Mouse (Mus musculus) embryonic facial prominence, embryonic 15.5 days (tissue): ENCODE data around the gene Zfp942. TPM values are rescaled to one million over a fixed set of nuclear protein-coding genes. Genes with fewer than 3 reads are reported as not detected.
"Not testable (repeated sequence)": the region's sequence is repeated elsewhere in the genome, so short reads cannot be mapped to it uniquely, and the experiment has no call there.

ENCODE experiments used
- ATAC-seq: fragments of 200-750 bp; cut with Nextera tagmentation; 2 replicates; pipeline ENCODE4 v1.8.0; 2017; ENCODE audit warnings: low read depth, moderate TSS enrichment; ENCODE audit not compliant: insufficient number of reproducible peaks, low FRiP score, low TSS enrichment
- H3K27ac ChIP-seq: fragments of 300-500 bp; sonication (generic); replicated peaks from 2 replicates; pipeline ENCODE4 v1.5.1; 2015; ENCODE audit warnings: mild to moderate bottlenecking, inconsistent platforms
- H3K27me3 ChIP-seq: fragments of 300-500 bp; sonication (generic); 2 replicates; pipeline ENCODE4 v1.6.1; 2015; ENCODE audit warnings: inconsistent platforms
- H3K36me3 ChIP-seq: fragments of 300-500 bp; sonication (generic); 2 replicates; pipeline ENCODE4 v1.6.1; 2015; ENCODE audit warnings: mild to moderate bottlenecking, inconsistent platforms
- H3K4me1 ChIP-seq: fragments of 300-500 bp; sonication (generic); 2 replicates; pipeline ENCODE4 v1.6.1; 2015; ENCODE audit warnings: inconsistent platforms
- H3K4me2 ChIP-seq: fragments of 300-500 bp; sonication (generic); replicated peaks from 2 replicates; pipeline ENCODE4 v1.6.1; 2015; ENCODE audit warnings: mild to moderate bottlenecking, inconsistent platforms
- H3K4me3 ChIP-seq: fragments of 300-500 bp; sonication (generic); replicated peaks from 2 replicates; pipeline ENCODE4 v1.5.1; 2015; ENCODE audit warnings: mild to moderate bottlenecking, inconsistent platforms
- H3K9ac ChIP-seq: fragments of 300-500 bp; sonication (generic); 2 replicates; pipeline ENCODE4 v1.6.1; 2015; ENCODE audit warnings: inconsistent platforms
- H3K9me3 ChIP-seq: fragments of 300-500 bp; sonication (generic); replicated peaks from 2 replicates; pipeline ENCODE4 v1.6.1; 2016; ENCODE audit warnings: inconsistent platforms
- WGBS: fragments of 180-500 bp; shearing (Covaris S2); methylation state at CpG from one replicate; pipeline ENCODE4 v1.1.7; 2015; 5-methylcytosine and 5-hydroxymethylcytosine counted together
- polyA plus RNA-seq: library from polyadenylated mRNA; unstranded; fragments of >200 nt; fragmentation: Nextera tagmentation; extraction: Ambion mirVana; gene quantifications from 2 replicates; pipeline ENCODE4 v1.2.1, GENCODE M21; 2015

The Zfp942 gene
- 18.4 and 20.1 TPM in 2 replicates for polyA plus RNA-seq

DNA sequence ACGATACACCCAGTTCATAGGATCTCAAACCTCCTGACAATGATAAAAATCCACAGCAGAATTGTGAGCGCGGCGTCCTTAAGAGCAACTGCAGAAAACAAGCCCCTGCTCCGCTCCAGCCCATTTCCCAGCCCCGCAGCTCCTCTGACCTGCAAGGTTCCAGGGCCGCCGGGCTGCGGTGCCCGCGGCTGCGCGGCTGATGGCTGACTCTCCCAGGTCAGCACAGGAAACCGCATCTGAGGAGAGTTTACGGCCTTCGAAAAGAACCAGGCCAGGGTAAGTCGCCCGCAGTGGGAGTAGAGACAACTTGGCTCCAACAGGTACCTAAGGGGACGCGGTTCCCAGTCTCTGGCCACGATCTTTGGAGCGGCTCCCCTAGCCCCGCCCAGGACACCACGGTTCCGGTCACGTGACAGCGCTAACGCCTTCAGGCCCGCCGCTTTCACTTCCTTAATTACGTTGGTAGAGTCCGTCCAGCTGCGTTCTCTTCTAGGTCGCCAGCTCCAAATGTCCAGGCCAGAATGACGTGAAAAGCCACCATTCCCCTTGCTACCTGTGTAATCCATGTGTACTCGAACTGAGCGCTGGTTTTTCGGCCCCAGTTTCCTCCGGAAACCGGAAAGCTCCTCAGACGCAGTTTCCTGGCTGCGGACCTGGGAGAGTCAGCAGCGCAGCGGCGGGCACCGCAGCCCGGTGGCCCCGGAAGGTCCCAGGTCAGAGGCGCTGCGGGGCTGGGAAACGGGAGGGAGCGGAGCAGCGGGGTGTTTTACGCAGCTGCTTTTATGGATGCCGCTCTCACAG, at the start of gene Zfp942, which contains the start of gene Zfp943:
Gene Zfp942, minus strand, starts transcription at position 358 of the 801 bp plus-strand sequence.
Gene Zfp943, plus strand, starts transcription at position 446 of the 801 bp plus-strand sequence.
- H3K9me3 ChIP-seq, H3K4me1 ChIP-seq, H3K36me3 ChIP-seq, H3K27me3 ChIP-seq: not testable (repeated sequence)
- ATAC-seq, result peak; percentile 94
- Histone ChIP-seq H3K9ac (peak within 1 kb of the TSS; percentile 69), H3K4me3 (peak within 1 kb of the TSS; percentile 75), H3K4me2 (peak within 1 kb of the TSS; percentile 49), H3K27ac (peak within 1 kb of the TSS; percentile 85)
- WGBS, result under 1% methylated on average over 44 of the region's 55 CpGs

DNA sequence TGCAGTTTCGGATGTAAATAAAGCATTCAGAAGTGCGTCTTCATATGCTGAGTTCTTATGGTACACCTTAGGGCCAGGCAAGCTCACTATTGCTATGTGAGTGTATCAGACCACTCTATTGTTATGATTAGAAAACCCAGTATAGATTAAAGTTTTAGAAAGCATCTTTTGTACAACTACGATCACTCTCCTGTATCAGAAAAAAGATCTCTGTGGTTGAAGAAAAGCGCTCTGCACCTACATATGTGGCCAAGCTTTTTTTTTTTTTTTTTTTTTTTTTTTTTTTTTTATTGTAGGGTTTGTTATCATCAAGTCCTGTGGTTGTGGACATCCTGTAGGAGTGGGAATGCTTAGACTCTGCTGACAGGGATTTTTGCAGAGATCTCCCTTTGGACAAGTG, 1.0 kb upstream of the Zfp942 start:
- Histone ChIP-seq H3K4me3 (peak overlapping the region; percentile 75), H3K9me3 (no peaks in the 10 kb centered on the region), H3K36me3 (peaks cover 11% of the 10 kb centered on the region), H3K4me2 (peak overlapping the region; percentile 42), H3K9ac (no peak overlapping the region), H3K27me3 (no peaks in the 10 kb centered on the region), H3K27ac (no peak overlapping the region), H3K4me1 (peaks cover 6% of the 10 kb centered on the region)
- ATAC-seq, result no peak
- 56% methylated on average over 4 of the region's 4 CpGs for whole genome bisulfite sequencing

- H3K27ac ChIP-seq, H3K27me3 ChIP-seq, H3K9me3 ChIP-seq, H3K36me3 ChIP-seq, H3K4me1 ChIP-seq: not testable (repeated sequence)
- under 1% methylated on average over 24 of the region's 24 CpGs for WGBS
- peak; percentile 88 for ATAC-seq
- peak within 1 kb of the TSS; percentile 47 for H3K9ac ChIP-seq
- peak within 1 kb of the TSS; percentile 66 for H3K4me2 ChIP-seq
- H3K4me3 ChIP-seq, result peak within 1 kb of the TSS; percentile 69
These were observed 52.7 kb downstream of the Zfp942 start, which contains the start of gene Zfp995 for GRCm38 (mm10) chr17:21909456-21910052. Zfp995 (minus strand) TSS chr17:21909926.

DNA sequence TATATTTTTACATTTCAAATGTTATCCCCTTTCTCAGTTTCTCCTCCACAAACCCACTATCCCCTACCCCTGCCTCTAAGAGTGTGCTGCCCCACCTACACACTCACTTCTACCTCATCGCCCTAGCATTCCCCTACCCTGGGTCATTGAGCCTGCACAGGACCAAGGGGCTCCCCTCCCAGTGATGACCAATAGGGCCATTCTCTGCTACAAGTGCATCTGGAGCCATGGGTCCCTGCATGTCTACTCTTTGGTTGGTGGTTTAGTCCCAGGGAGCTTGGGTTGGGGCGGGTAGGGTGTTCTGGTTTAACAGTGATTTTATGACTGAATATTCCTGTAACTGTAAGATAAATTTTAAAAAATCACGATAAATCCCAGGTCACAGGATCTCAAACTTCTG, 53.2 kb downstream of the Zfp942 start:
- 0 out of 2 replicates have a peak, but pooled peaks have one; percentile 24 for ATAC-seq
- no peaks in the 10 kb centered on the region for H3K9me3 ChIP-seq
- no peaks in the 10 kb centered on the region for H3K36me3 ChIP-seq
- H3K27ac ChIP-seq, result no peak overlapping the region
- H3K4me2 ChIP-seq, result peak overlapping the region; percentile 66
- H3K27me3 ChIP-seq, result no peaks in the 10 kb centered on the region
- WGBS, result 6% methylated on average over 3 of the region's 3 CpGs
- H3K4me1 ChIP-seq, result no peaks in the 10 kb centered on the region
- H3K9ac ChIP-seq, result peak overlapping the region; percentile 47; the same call in 1 of the 2 replicates
- peak overlapping the region; percentile 69 for H3K4me3 ChIP-seq

Other genes with a start within 250 kb of the Zfp942 start
- gene Zfp229, start 231.7 kb downstream of the Zfp942 start, polyA plus RNA-seq, result 6.1 and 6.5 TPM in 2 replicates
- gene Zfp820, start 116.7 kb downstream of the Zfp942 start, polyA plus RNA-seq, result 5.3 and 7.0 TPM in 2 replicates
- 6.2 and 7.5 TPM in 2 replicates for gene Zfp995, start 52.5 kb downstream of the Zfp942 start, polyA plus RNA-seq
- gene Zfp943, start 88 bp upstream of the Zfp942 start, polyA plus RNA-seq, result 17.3 and 17.8 TPM in 2 replicates
- gene Zfp947, start 203.7 kb upstream of the Zfp942 start, polyA plus RNA-seq, result 1.7 and 1.9 TPM in 2 replicates